Mouse (Mus musculus): ENCODE results near the gene Msantd1. TPM values are rescaled to one million over a fixed set of nuclear protein-coding genes. Genes with fewer than 3 reads are reported as not detected.
"Not testable (repeated sequence)": the region's sequence is repeated elsewhere in the genome, so short reads cannot be mapped to it uniquely, and the experiment has no call there.

Msantd1 gene
- total RNA-seq (2014; fragmentation: Nextera tagmentation) (2.9 and 4.5 TPM in 2 replicates), total RNA-seq (2017) (0.38 TPM in 1 of 2 replicates, not detected in the other)

DNA sequence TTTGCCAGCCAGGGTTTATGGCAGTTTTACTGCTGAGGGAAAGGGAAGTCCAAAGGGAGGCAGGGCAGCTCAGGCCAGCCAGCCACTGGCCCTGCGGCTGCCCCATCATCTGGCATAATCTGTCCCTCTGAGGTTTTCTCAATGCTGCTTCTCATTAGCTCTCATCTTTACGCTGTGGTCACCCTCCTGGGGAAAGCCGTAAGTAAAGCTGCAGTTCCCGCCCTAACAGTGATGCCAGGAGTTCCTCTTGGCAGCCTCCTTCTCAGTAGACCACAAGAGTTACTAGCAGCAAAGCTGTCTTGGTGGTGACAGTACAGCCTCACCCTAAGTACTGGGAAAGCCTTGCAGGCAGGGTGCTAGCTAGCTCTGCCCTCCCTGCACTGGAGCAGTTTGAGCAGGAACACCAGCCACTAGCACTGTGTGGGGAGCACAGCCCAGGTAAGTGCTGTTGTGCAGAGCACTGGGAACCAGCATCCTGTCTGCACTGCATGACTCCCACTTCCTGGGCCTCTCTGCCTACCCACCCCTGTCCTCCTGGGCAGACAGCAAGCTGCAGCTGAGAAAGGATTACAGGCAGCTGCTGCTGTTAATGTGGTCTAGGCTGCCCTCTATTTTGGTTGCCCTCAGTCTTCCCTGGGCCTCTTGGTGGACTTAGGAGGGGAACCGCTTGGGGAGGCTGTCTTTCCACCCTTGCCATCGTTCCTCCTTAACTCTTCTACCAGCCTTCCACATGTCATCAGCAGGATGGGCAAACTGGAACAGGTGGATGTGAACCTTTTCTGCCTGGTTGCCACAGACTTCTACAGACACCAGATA is at the start of gene Msantd1:
Gene Msantd1, plus strand, starts transcription at position 103 of the 816 bp plus-strand sequence.
- ATAC-seq (replicated peaks; ENCODE audit: low FRiP score, low TSS enrichment, poor library complexity, severe bottlenecking): peak; percentile 17; the same call in 1 of the 2 replicates

DNA sequence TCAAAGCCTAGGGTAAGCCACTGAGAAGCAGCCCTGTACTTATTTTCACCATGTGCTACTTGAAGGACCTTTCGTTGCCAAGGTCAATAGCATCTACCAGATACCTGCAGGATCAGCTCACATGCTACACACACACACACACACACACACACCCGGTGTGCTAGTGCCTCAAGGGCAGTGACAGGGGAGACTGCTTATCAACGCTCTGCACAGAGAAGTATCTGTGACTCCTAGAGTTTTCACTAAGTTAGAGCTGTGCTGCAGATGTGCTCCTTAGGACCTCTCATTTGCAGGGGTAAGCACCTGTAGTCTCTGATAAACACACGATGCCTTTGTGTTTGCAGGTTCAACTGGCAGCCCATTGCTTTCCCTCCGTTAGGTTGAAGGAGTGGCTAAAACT is 42.4 kb upstream of the Msantd1 start:
- ATAC-seq (replicated peaks; ENCODE audit: low FRiP score, low TSS enrichment, poor library complexity, severe bottlenecking): peak; percentile 92

DNA sequence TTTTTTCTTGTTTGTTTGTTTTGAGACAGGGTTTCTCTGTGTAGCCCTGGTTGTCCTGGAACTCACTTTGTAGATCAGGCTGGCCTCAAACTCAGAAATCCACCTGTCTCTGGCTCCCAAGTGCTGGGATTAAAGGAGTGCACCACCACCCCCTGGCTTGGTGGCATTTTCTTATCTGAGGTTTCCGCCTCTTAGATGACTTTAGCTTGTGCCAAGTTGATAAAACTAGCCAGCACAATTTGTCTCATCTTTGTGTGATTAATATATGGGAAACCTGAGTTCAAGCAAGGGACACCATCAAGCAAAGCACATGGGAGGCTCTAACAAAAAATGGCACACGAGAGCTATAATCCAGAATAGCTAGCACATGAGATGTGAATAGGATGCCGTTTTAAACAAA is 27.5 kb upstream of the Msantd1 start:
- not testable (repeated sequence) for ATAC-seq (replicated peaks; ENCODE audit: low FRiP score, low TSS enrichment, poor library complexity, severe bottlenecking)

GRCm38 (mm10) chr5:34881023-34881422 is 26.8 kb upstream of the Msantd1 start:
- ATAC-seq (replicated peaks; ENCODE audit: low FRiP score, low TSS enrichment, poor library complexity, severe bottlenecking): peak; percentile 98

DNA sequence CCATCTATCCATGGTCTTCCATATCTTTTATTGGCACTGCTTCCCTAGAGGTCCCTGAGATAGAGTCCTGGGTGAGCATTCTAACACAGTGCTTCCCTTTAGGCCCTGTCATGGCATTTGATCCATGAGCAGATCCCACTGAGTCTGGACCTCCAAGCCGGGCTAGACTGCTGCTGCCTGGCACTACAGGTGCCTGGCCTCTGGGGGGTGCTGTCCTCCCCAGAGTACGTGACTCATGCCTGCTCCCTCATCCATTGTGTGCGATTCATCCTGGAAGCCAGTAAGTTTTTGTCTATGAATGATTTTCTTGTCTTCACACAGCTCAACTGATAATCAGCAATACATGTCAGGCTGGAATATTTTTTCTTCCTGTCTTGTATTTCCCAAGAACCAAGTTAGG is 22.6 kb upstream of the Msantd1 start:
- ATAC-seq (replicated peaks; ENCODE audit: low FRiP score, low TSS enrichment, poor library complexity, severe bottlenecking): no peak

DNA sequence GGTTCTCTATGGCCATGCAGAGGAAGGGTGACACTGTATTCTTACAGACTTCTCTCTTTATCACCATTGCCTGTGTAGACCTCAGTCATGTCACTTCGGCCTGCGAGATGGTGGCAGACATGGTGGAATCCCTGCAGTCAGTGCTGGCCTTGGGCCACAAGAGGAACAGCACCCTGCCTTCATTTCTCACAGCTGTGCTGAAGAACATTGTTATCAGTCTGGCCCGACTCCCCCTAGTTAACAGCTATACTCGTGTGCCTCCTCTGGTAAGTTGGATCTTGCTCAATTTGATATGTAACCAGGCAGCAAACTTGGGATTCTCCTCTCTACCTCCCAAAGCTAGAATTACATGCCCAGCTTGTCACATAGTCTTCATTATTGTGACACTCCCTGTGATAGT is 18.6 kb upstream of the Msantd1 start:
- ATAC-seq (replicated peaks; ENCODE audit: low FRiP score, low TSS enrichment, poor library complexity, severe bottlenecking): peak; percentile 89

DNA sequence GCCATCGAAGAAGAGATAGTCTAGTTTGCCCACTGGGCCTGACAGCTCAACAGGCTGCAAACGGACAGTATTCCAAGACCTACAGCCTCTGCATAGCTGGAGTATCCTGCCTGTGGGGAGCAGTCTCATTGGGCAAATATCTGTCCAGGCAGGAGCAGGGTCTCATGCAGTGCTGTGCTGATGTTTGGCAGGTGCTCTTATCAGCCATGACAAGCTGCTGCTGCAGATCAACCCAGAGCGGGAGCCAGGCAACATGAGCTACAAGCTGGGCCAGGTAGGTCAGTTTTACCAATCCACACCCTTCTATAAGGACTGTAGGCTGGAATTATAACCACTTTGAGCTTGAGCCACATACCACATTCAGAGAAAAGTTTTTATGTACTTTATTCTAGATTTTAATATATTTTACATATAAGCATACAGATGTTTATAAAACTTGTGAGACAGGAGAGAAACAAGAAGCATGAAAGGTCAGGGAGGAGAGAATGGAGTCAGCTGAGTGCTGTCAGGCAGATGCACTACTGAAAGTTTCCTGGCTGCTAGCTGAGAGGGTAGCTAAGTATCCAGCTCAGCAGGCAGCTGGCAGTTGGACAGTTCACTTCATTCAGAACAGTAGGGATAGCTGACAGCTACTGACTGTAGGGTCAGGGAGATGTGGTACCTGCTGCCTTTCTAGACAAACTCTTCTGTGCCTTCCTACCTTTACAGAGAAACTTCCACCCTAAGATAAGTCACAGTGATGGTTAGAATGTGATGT is 10.9 kb upstream of the Msantd1 start:
- peak; percentile 86 for ATAC-seq (replicated peaks; ENCODE audit: low FRiP score, low TSS enrichment, poor library complexity, severe bottlenecking)

DNA sequence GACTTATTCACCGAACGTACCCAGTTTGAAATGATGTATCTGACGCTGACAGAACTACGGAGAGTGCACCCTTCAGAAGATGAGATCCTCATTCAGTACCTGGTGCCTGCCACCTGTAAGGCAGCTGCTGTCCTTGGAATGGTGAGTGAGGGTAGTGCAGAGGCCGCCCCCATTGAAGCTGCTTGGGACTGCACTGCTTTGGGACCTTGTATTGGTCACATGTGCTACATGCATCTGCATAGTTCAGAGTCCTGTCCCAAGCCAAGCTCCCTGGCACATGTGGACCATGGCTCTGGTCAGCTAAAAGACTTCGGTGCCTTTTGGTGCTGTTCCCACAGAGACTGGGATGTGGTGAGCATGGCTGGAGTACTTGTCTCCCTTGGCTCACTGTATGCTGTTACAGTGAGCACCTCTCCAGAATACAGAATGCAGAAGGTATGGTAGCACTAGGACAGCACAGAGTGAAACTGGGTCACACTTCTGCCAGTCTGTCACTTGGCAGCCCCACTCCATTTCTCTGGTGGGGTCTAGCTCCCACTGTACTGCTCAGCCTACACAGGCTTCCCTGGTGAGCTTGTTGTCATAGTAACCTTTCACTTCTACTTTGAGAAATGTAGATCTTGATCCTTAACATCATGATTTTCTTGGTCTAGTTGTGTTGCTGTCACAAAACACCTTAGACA is 7.9 kb upstream of the Msantd1 start:
- no peak for ATAC-seq (replicated peaks; ENCODE audit: low FRiP score, low TSS enrichment, poor library complexity, severe bottlenecking)

- ATAC-seq (replicated peaks; ENCODE audit: low FRiP score, low TSS enrichment, poor library complexity, severe bottlenecking): no peak
Observed at GRCm38 (mm10) chr5:34902371-34902770, 5.4 kb upstream of the Msantd1 start.

DNA sequence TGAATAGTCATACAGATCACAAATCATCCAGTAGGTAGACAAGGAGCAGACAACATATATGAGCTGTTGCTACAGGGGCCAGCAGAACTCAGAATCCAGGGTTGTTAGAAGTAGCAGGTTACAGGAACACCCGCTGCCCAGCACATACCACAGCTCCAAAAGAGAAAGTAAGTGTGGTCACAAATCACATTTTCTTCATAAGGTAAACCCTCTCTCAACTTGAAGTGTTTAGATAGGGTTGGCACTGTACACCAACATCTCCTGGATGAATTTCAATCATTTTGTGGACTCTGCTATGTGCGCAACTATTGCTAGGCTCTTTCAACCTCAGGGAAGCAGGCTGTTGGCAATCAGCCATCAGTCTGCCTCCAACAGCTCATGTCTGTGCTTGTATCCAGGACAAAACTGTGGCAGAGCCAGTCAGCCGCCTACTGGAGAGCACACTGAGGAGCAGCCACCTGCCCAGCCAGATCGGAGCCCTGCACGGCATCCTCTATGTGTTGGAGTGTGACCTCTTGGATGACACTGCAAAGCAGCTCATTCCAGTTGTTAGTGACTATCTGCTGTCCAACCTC is 4.9 kb upstream of the Msantd1 start:
- ATAC-seq (replicated peaks; ENCODE audit: low FRiP score, low TSS enrichment, poor library complexity, severe bottlenecking): no peak

DNA sequence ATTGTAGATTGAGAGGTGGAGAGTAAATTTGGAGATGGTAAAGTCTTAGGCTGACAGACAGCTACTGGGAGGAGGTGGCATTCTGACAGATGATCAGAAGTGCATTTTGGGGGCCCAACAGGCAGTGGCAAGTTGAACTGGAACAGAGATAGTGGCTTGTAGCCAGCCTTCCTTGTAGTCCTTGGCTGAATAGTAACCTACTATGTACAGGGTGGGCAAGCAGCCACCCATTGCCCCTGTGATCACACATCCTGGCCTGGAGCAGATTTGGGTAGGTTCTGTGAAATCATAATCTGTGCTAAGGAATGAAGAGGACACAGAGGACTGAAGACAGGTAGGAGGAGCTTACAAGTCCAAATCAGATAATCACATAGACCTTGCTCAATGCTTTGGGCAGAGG is 3.4 kb upstream of the Msantd1 start:
- ATAC-seq (replicated peaks; ENCODE audit: low FRiP score, low TSS enrichment, poor library complexity, severe bottlenecking): no peak

DNA sequence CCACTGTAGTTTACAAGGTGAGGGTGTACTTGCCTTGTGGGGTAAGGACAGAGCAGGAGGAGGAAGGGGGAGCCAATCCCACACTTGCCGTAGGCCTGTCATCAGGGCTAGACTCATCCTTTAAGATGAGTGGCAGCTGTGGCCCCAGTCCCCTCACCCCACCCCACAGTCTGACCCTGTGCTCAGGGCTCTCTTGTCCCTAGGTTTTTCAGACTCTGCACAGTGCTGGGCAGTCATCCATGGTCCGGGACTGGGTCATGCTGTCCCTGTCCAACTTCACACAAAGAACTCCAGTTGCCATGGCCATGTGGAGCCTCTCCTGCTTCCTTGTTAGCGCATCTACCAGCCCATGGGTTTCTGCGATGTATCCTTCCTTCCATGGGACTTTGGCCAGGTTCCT is 582 bp upstream of the Msantd1 start:
- ATAC-seq (replicated peaks; ENCODE audit: low FRiP score, low TSS enrichment, poor library complexity, severe bottlenecking): no peak

GRCm38 (mm10) chr5:34908726-34909633 is 1.2 kb downstream of the Msantd1 start:
- ATAC-seq (replicated peaks; ENCODE audit: low FRiP score, low TSS enrichment, poor library complexity, severe bottlenecking): no peak

DNA sequence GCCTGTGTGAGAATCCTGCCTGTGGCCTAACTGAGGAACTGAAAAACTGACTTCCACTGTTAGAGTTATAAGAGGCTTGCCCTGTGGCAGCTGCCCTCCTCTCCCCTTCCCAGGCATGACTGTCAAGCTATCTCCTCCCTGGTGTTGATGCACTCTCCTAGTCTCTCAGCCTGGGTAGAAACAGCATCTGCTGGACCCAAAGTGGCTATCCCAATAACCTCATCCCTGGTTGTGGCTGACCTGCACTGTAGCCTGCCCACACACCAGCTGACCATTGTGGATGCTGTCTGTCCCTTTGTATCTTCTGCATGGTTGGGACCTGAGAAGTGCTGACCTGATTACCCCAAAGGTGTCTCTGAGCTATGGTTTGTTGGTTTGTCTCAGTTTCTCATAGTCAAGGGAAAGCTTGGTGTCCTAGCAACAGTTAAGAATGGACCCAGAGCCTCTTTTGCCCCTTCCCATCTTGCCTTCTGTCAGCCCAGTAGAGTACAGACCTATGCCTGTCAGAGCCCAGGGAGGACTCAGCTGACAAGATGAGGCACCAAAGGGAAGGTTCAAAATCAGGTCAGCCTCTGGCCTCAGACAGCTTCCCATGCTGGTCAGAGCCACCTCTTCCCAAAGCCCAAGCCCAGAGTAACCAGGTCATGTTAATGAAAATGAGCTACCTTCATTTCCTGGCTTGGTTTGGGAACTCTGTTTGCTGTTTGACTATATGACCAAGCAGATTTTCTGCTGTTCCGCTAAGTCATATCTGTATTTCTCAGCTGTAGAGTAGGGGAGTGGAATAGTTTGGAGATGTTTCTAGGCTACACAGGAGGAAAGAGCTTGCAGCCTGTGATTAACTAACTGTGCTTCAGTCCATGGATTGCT is 2.1 kb downstream of the Msantd1 start:
- ATAC-seq (replicated peaks; ENCODE audit: low FRiP score, low TSS enrichment, poor library complexity, severe bottlenecking): peak; percentile 39; the same call in 1 of the 2 replicates

GRCm38 (mm10) chr5:34910504-34910815 is 2.6 kb downstream of the Msantd1 start:
- ATAC-seq (replicated peaks; ENCODE audit: low FRiP score, low TSS enrichment, poor library complexity, severe bottlenecking): peak; percentile 31; the same call in 1 of the 2 replicates

DNA sequence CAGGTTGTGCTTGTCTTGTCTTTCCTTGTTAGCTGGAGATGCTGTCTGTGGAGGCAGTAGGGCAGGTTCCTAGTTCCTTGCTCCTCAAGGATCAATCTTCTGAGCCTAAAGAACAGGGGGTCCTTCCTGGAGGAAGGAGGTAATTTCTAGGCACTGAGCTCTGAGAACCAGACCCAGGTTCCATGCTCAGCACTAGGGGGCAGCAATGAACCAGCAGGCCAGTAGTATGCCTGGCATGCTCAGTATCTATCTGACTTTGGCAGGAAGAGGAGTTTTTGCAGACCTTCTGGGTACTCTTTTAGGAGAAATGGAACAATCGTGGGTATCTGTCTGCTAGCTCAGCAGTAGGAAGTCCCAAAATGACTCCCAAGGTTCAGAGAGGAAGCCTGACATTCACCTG is 8.0 kb downstream of the Msantd1 start:
- ATAC-seq (replicated peaks; ENCODE audit: low FRiP score, low TSS enrichment, poor library complexity, severe bottlenecking): peak; percentile 64

DNA sequence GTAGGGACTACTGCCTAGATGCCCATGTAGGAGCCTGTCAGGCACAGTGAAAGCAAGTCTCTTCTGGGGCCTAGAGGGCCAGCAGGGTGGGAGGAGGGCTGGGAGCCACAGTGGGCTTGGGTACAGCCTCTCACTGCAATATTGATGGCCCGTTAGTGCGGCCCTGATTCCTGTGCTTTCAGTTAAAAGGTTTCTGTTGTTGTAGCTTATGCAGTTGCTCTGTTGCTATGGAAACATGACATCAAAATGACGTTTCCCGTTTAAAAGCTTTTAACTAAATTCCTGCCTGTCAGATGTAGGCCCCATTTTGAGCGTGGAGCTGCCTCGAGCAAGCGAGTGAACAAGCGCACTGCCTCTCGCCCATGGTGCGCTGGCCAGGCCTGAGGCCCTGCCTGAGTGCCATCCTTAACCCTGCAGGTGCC is 9.4 kb downstream of the Msantd1 start:
- no peak for ATAC-seq (replicated peaks; ENCODE audit: low FRiP score, low TSS enrichment, poor library complexity, severe bottlenecking)

DNA sequence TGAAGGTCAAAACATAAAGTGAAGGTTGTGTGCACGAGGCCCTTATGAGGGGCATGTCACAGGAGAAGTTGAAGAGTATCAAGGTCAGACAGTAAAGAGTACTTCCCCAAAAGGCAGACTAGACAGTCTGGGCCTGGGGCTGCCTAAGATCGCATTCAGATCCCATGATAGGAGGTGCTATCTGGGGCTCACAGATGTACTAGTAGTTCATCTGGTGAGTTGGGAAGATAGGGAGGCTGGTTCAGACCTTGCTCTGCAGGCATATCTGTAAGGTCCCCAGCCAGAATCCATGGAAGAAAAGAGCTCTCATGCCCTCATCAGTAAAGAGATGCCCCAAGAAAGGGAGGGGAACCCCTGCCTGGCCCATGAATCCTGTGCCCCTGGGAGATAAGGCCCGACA is 11.0 kb downstream of the Msantd1 start:
- peak; percentile 35; the same call in 1 of the 2 replicates for ATAC-seq (replicated peaks; ENCODE audit: low FRiP score, low TSS enrichment, poor library complexity, severe bottlenecking)
